Mouse (Mus musculus): ENCODE results near the gene Ptpn3.

DNA sequence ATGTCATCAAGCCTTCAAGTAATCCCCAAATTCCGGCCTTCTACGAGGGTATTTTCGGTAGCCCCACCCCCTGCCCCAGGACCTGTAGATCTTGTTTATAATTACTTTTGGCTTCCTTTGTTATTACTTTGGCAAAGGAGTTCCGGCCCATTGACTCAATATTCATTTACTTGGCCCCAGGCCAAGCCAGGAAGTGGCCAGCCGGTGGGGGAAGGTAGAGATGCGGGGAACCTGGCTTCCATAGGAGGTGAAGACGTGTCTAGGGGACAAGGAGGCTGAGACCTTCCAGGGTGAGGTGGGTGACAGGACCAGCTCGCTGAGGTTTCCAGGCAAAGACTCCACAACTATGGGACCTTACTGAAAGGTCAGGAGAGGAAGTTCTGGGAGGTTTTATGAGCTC is 22.4 kb downstream of the Ptpn3 start:
- TF ChIP-seq CTCF (IDR thresholded peaks at IDR 0.05; ENCODE audit: low read depth) (no peak), EP300 (IDR thresholded peaks at IDR 0.05; ENCODE audit: low read depth) (no peak)
